Mouse (Mus musculus): ENCODE measurements around the gene Lgals3bp. TPM values are rescaled to one million over a fixed set of nuclear protein-coding genes. Genes with fewer than 3 reads are reported as not detected.
"Not testable (repeated sequence)": the region's sequence is repeated elsewhere in the genome, so short reads cannot be mapped to it uniquely, and the experiment has no call there.

The Lgals3bp gene
- polyA plus RNA-seq, 1 experiment, result 253 TPM

DNA sequence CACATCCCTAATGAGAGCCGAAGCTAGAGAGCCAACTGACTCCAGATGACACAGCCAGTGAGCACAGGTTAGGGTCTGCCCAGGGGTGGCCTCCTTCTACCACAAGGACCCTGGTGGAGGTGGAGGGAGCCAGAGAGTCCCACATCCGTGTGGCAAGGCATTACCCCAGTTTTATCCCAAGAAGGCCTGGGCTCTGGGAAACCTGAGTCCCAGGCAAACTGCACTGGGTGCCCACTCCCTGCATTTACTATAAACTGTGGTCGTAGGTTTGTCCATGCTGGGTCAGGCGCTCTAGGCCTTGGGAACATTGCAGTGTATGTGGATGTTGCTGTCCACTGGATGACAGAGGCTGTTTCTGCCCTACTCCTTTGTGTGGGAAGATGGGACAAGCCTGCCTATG lies 697 bp downstream of the Lgals3bp start:
- Histone ChIP-seq H3K27ac (ENCODE audit: insufficient read depth, low read length) (peak overlapping the region; percentile 46), H3K36me3 (ENCODE audit: control insufficient read depth, insufficient read depth, low read length) (peaks cover 15% of the 10 kb centered on the region), H3K4me1 (ENCODE audit: control insufficient read depth, insufficient read depth, insufficient read length) (peaks cover 26% of the 10 kb centered on the region; the same call in 1 of the 2 replicates), H3K27me3 (ENCODE audit: control insufficient read depth, insufficient read depth, low read length) (no peaks in the 10 kb centered on the region), H3K4me3 (ENCODE audit: extremely low read depth, insufficient read depth, insufficient read length) (peak overlapping the region; percentile 51)
- TF ChIP-seq CTCF (IDR thresholded peaks at IDR 0.05; ENCODE audit: extremely low read depth, insufficient read depth, insufficient read length, insufficient replicate concordance), result no peak
- TF ChIP-seq POLR2A (IDR thresholded peaks at IDR 0.05; ENCODE audit: low read depth, low read length), result no peak
- WGBS, result 30% methylated on average over 4 of the region's 4 CpGs
- DNase-seq (ENCODE audit: low read depth in 1 of 2, low spot score in 2 of 2), result no peak

DNA sequence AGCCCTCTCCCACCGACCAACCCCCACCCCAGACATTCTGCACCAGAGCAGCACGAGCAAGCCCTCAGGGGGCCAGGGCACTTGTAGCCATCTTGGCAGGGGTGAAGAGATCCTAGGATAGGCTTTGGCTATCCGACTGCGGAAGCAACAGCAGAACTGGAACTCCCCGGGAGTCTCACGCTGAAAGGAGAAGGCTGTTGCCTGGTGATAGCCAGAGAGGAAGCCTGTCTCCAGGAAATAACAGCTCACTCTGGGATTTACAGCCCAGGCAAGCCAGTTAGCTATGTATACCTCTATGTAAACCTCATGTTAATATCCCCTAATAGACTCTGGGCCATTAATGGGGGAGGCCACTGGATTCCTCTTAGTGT lies 1.3 kb downstream of the Lgals3bp start:
- Histone ChIP-seq H3K27ac (ENCODE audit: insufficient read depth, low read length) (no peak overlapping the region), H3K27me3 (ENCODE audit: control insufficient read depth, insufficient read depth, low read length) (no peaks in the 10 kb centered on the region), H3K36me3 (ENCODE audit: control insufficient read depth, insufficient read depth, low read length) (peaks cover 20% of the 10 kb centered on the region), H3K4me3 (ENCODE audit: extremely low read depth, insufficient read depth, insufficient read length) (peak overlapping the region; percentile 28; the same call in 1 of the 2 replicates), H3K4me1 (ENCODE audit: control insufficient read depth, insufficient read depth, insufficient read length) (peaks cover 26% of the 10 kb centered on the region; the same call in 1 of the 2 replicates)
- no peak for DNase-seq (ENCODE audit: low read depth in 1 of 2, low spot score in 2 of 2)
- TF ChIP-seq POLR2A (IDR thresholded peaks at IDR 0.05; ENCODE audit: low read depth, low read length), result no peak
- no peak for TF ChIP-seq CTCF (IDR thresholded peaks at IDR 0.05; ENCODE audit: extremely low read depth, insufficient read depth, insufficient read length, insufficient replicate concordance)
- 18% methylated on average over 6 of the region's 6 CpGs for WGBS

DNA sequence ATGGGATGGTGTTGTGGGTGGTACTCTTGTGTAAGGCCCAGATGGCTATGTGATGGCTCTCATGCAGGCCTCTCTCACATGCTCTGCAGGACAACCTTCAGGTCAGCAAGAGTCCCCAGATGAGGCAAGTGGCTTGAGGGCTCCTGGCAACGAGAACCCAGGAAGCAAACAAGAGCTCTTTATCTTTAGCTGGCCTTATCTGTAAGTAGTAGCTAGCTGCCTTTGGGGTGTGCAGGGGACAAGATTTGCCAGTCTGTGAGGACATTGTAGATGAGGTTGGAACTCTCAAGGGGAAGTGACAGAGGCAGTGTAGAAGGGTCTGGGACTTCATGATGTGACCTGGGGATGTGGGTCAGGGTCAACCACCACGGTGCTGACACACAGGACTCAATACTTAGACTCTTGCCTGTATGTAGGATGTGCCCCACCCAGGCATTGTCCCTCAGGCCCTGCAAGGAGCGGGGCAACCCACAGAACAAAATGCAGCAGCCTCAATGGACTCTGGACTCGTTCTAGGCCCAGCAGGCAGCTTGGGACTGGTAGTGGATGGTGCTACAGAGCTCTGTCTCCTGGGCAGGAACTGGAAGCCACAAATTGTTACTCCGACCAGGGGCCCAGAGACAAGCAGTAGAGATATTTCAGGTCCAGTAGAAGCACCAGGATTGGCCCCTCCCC lies 1.9 kb downstream of the Lgals3bp start:
- TF ChIP-seq POLR2A (IDR thresholded peaks at IDR 0.05; ENCODE audit: low read depth, low read length) (no peak), CTCF (IDR thresholded peaks at IDR 0.05; ENCODE audit: extremely low read depth, insufficient read depth, insufficient read length, insufficient replicate concordance) (no peak)
- Histone ChIP-seq H3K27ac (ENCODE audit: insufficient read depth, low read length) (no peak overlapping the region; the same call in 1 of the 2 replicates), H3K4me3 (ENCODE audit: extremely low read depth, insufficient read depth, insufficient read length) (peak overlapping the region; percentile 28; the same call in 1 of the 2 replicates), H3K27me3 (ENCODE audit: control insufficient read depth, insufficient read depth, low read length) (no peaks in the 10 kb centered on the region), H3K4me1 (ENCODE audit: control insufficient read depth, insufficient read depth, insufficient read length) (peaks cover 26% of the 10 kb centered on the region; the same call in 1 of the 2 replicates), H3K36me3 (ENCODE audit: control insufficient read depth, insufficient read depth, low read length) (peaks cover 20% of the 10 kb centered on the region)
- WGBS, result 42% methylated on average over 5 of the region's 5 CpGs
- no peak for DNase-seq (ENCODE audit: low read depth in 1 of 2, low spot score in 2 of 2)

DNA sequence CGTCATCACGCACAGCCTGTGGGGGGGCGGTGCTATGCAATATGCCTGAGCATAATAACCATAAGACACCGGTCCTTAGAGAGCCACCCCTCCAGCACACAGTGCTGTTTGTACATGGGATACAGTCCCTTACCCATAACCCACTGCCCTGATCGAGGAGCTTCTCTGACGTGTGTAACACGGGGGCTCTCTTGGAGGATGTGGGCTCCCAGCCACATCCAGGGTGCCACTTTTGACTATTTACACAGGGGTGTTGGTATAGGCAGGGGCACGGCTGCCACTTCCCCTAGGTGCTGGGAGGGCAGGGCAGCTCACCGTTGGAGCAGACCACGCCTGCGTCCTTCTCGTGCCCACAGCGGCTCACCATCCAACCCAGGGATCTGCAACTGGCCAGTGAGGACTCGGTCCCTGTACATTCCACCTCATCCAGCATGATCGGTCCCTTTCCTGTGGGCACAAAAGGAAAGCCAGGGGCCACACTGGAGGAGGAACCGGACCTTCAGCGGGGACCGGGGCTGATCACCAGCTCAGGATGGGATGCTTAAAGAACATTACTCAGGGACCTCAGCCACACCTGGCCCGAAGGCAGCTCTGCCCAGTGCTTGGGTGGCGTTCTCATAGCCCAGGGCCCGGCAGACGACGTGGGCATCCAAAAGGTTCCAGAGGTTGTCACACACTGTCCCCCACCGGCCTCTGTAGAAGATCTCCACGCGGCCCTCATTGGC lies 3.9 kb downstream of the Lgals3bp start:
- Histone ChIP-seq H3K4me1 (ENCODE audit: control insufficient read depth, insufficient read depth, insufficient read length) (peaks cover 17% of the 10 kb centered on the region; the same call in 1 of the 2 replicates), H3K27ac (ENCODE audit: insufficient read depth, low read length) (no peak overlapping the region), H3K4me3 (ENCODE audit: extremely low read depth, insufficient read depth, insufficient read length) (no peak overlapping the region), H3K36me3 (ENCODE audit: control insufficient read depth, insufficient read depth, low read length) (peaks cover 30% of the 10 kb centered on the region), H3K27me3 (ENCODE audit: control insufficient read depth, insufficient read depth, low read length) (no peaks in the 10 kb centered on the region)
- 90% methylated on average over 26 of the region's 26 CpGs for WGBS
- TF ChIP-seq CTCF (IDR thresholded peaks at IDR 0.05; ENCODE audit: extremely low read depth, insufficient read depth, insufficient read length, insufficient replicate concordance) (no peak), POLR2A (IDR thresholded peaks at IDR 0.05; ENCODE audit: low read depth, low read length) (no peak)
- DNase-seq (ENCODE audit: low read depth in 1 of 2, low spot score in 2 of 2), result no peak

DNA sequence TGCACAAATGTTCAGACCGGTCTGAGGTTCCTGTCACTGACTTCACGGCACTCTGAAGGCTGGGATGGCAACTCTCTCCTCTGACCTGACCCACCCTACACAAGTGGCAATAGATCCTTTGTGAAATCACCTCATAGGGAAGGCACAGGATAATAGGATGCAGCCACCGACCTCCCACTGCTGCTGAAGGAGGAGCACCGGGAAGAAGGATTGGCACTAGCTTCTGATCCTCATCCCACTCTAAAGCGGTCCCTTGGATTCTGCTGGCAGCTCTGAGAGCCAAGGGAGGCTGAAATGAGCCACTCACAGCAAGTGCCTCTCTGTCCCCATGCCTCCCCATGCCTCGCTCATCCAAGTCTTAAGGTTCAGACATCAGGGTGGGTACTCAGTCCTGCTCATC lies 7.4 kb downstream of the Lgals3bp start:
- Histone ChIP-seq H3K27me3 (ENCODE audit: control insufficient read depth, insufficient read depth, low read length) (no peaks in the 10 kb centered on the region), H3K36me3 (ENCODE audit: control insufficient read depth, insufficient read depth, low read length) (peaks cover 32% of the 10 kb centered on the region), H3K27ac (ENCODE audit: insufficient read depth, low read length) (no peak overlapping the region), H3K4me3 (ENCODE audit: extremely low read depth, insufficient read depth, insufficient read length) (no peak overlapping the region), H3K4me1 (ENCODE audit: control insufficient read depth, insufficient read depth, insufficient read length) (no peaks in the 10 kb centered on the region)
- DNase-seq (ENCODE audit: low read depth in 1 of 2, low spot score in 2 of 2), result no peak
- 88% methylated on average over 6 of the region's 6 CpGs for WGBS
- no peak for TF ChIP-seq POLR2A (IDR thresholded peaks at IDR 0.05; ENCODE audit: low read depth, low read length)
- no peak for TF ChIP-seq CTCF (IDR thresholded peaks at IDR 0.05; ENCODE audit: extremely low read depth, insufficient read depth, insufficient read length, insufficient replicate concordance)

DNA sequence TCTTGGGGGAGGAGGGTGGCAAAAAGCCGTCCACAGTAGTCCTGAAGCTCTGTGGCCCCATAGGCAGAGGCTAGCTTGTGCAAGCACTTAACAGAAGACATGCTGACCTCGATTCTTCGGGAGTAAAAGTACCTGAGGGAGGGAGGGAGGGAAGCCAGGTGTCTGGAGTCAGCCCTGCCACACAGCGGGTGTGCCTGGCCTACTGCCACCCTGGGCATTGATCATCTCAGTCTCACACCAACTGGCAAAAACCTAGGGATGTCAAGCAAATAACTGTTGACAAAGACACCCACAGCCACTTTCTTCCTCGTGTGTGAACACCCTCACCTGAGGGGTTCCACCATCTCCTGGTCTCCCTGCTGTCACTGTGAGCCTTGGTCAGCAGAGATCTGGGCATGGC lies 7.9 kb downstream of the Lgals3bp start:
- no peak for TF ChIP-seq POLR2A (IDR thresholded peaks at IDR 0.05; ENCODE audit: low read depth, low read length)
- no peak for TF ChIP-seq CTCF (IDR thresholded peaks at IDR 0.05; ENCODE audit: extremely low read depth, insufficient read depth, insufficient read length, insufficient replicate concordance)
- Histone ChIP-seq H3K27me3 (ENCODE audit: control insufficient read depth, insufficient read depth, low read length) (no peaks in the 10 kb centered on the region), H3K27ac (ENCODE audit: insufficient read depth, low read length) (no peak overlapping the region), H3K4me1 (ENCODE audit: control insufficient read depth, insufficient read depth, insufficient read length) (no peaks in the 10 kb centered on the region), H3K4me3 (ENCODE audit: extremely low read depth, insufficient read depth, insufficient read length) (no peak overlapping the region), H3K36me3 (ENCODE audit: control insufficient read depth, insufficient read depth, low read length) (peaks cover 32% of the 10 kb centered on the region)
- 84% methylated on average over 5 of the region's 5 CpGs for WGBS
- no peak for DNase-seq (ENCODE audit: low read depth in 1 of 2, low spot score in 2 of 2)

DNA sequence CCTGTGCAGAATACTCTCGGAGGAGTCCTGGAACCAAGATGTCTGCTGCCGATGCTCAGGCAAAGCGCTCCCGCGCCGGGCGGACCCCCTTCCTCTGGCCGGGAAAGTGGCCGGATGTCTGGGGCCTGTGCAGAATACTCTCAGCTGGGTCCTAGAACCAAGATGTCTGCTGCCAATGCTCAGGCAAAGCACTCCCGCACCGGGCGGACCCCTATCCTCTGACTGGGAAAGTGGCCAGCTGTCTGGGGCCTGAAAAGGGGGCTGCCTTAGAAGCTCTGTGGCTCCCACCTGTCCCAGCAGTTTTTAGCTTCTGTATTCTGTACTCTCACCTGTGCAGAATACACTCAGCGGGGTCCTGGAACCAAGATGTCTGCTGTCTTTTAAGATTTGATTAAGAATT lies 14.1 kb downstream of the Lgals3bp start:
- DNase-seq (ENCODE audit: low read depth in 1 of 2, low spot score in 2 of 2); H3K27ac ChIP-seq (ENCODE audit: insufficient read depth, low read length): not testable (repeated sequence)

More for the DNA sequence above, 14.1 kb downstream of the Lgals3bp start:
- H3K4me3 ChIP-seq (ENCODE audit: extremely low read depth, insufficient read depth, insufficient read length); H3K27me3 ChIP-seq (ENCODE audit: control insufficient read depth, insufficient read depth, low read length); H3K36me3 ChIP-seq (ENCODE audit: control insufficient read depth, insufficient read depth, low read length); H3K4me1 ChIP-seq (ENCODE audit: control insufficient read depth, insufficient read depth, insufficient read length): not testable (repeated sequence)
- 88% methylated on average over 13 of the region's 13 CpGs for WGBS
